Mouse (Mus musculus) heart, postnatal 0 days (tissue): ENCODE measurements around the gene Gm37419. TPM values are rescaled to one million over a fixed set of nuclear protein-coding genes. Genes with fewer than 3 reads are reported as not detected.

Experiments
- ATAC-seq: fragments of 200-750 bp; cut with Nextera tagmentation; 2 replicates; pipeline ENCODE4 v1.8.0; 2017; ENCODE audit warnings: low read depth, moderate number of reproducible peaks, moderate library complexity; ENCODE audit not compliant: insufficient read depth
- DNase-seq: peaks from one replicate; pipeline ENCODE4 v3.0.0-alpha.2; 2016; ENCODE audit warnings: low spot score
- H3K27ac ChIP-seq: fragments of 300-500 bp; sonication (generic); 2 replicates; pipeline ENCODE4 v1.5.1; 2014; ENCODE audit warnings: low read depth, mild to moderate bottlenecking
- H3K27me3 ChIP-seq: fragments of 300-500 bp; sonication (generic); 2 replicates; pipeline ENCODE4 v1.6.1; 2014; ENCODE audit warnings: low read length, mixed read lengths; ENCODE audit not compliant: control insufficient read depth, insufficient read depth
- H3K36me3 ChIP-seq: fragments of 300-500 bp; sonication (generic); replicated peaks from 2 replicates; pipeline ENCODE4 v1.6.1; 2014; ENCODE audit warnings: low read length, mixed read lengths; ENCODE audit not compliant: control insufficient read depth, insufficient read depth
- H3K4me1 ChIP-seq: fragments of 300-500 bp; sonication (generic); 2 replicates; pipeline ENCODE4 v1.6.1; 2014; ENCODE audit warnings: antibody characterized with exemption; ENCODE audit not compliant: control insufficient read depth, insufficient read depth
- H3K4me2 ChIP-seq: fragments of 300-500 bp; sonication (generic); 2 replicates; pipeline ENCODE4 v1.6.1; 2014; ENCODE audit warnings: low read depth, mild to moderate bottlenecking, low read length, moderate library complexity
- H3K4me3 ChIP-seq: fragments of 300-500 bp; sonication (generic); 2 replicates; pipeline ENCODE4 v1.5.1; 2014; ENCODE audit warnings: low read depth, low read length
- H3K9ac ChIP-seq: fragments of 300-500 bp; sonication (generic); replicated peaks from 2 replicates; pipeline ENCODE4 v1.6.1; 2014; ENCODE audit warnings: low read depth, low read length, mixed read lengths
- H3K9me3 ChIP-seq: fragments of 300-500 bp; sonication (generic); replicated peaks from 2 replicates; pipeline ENCODE4 v1.6.1; 2016; ENCODE audit warnings: low read length; ENCODE audit not compliant: control insufficient read depth
- CTCF ChIP-seq: IDR thresholded peaks from 2 replicates; pipeline ENCODE4 v1.5.1; 2016; ENCODE audit warnings: antibody characterized with exemption, control low read depth, low read depth
- EP300 ChIP-seq: IDR thresholded peaks from 2 replicates; pipeline ENCODE4 v1.6.1; 2016; ENCODE audit warnings: antibody characterized with exemption, low read depth
- WGBS: fragments of 180-500 bp; shearing (Covaris S2); extraction: QIAGEN DNeasy Blood & Tissue Kit; methylation state at CpG from one replicate; pipeline ENCODE4 v1.1.7; 2014; 5-methylcytosine and 5-hydroxymethylcytosine counted together
- polyA plus RNA-seq: library from polyadenylated mRNA; unstranded; fragments of >200 nt; fragmentation: Nextera tagmentation; extraction: Ambion mirVana; gene quantifications from 2 replicates; pipeline ENCODE4 v1.2.1, GENCODE M21; 2015
- total RNA-seq: library from RNA; depleted of rRNA; stranded (reverse); fragments of >200 nt; gene quantifications from 2 replicates; pipeline ENCODE4 v1.2.3, GENCODE M21; 2014; ENCODE audit warnings: low replicate concordance; rRNA removed

Gene Gm37419
- total RNA-seq (not detected in 2 replicates), polyA plus RNA-seq (not detected in 2 replicates)

DNA sequence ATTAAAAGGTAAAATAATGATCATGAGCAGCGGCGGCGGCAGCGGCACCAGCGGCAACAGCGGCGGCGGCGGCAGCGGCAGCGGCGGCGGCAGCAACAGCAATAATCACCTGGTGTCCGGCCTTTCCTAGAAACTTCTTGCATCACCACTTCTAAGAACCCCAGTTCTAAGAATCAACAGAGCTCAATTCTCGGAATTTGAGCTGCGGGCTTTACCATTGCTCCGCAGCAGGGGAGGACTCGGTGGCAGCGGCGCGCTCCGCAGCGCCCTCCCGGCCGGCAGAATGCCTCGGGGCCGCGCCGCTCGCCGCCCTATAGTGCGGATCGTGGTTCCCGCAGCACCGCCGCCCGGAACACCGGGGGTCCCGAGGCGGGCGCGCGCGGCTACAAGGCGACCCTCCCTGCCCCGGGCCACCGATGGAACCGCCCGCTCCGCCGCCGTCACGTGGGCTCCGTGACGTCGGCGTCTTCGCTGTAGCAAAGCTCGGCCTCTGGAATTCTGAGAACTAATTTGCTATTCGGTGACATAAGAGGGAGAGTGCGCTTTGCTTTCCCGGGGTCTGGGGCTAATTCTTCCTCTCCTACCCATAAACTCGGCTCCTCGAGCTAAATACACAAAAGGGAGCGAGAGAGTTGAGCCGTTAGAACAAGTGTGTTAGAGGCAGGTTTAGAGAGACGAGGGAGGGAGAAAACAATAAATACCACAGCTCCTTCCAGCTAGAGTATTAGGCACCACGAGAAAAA is at the start of gene Gm37419, which contains the start of gene Bcl6:
TSS of gene Gm37419 (plus strand) at position 17 of the 743 bp plus-strand sequence.
TSS of gene Bcl6 (minus strand) at position 387 of the 743 bp plus-strand sequence.
- WGBS, result under 1% methylated on average over 68 of the region's 68 CpGs
- Histone ChIP-seq H3K36me3 (no peaks in the 10 kb centered on the region), H3K27ac (peak within 1 kb of the TSS; percentile 100), H3K9me3 (no peaks in the 10 kb centered on the region), H3K27me3 (no peaks in the 10 kb centered on the region), H3K9ac (peak within 1 kb of the TSS; percentile 99), H3K4me2 (peak within 1 kb of the TSS; percentile 97), H3K4me1 (peaks cover 16% of the 10 kb centered on the region), H3K4me3 (peak within 1 kb of the TSS; percentile 76)
- TF ChIP-seq EP300, result peak; percentile 99
- TF ChIP-seq CTCF, result no peak
- DNase-seq, result peak; percentile 94
- ATAC-seq, result peak; percentile 73

DNA sequence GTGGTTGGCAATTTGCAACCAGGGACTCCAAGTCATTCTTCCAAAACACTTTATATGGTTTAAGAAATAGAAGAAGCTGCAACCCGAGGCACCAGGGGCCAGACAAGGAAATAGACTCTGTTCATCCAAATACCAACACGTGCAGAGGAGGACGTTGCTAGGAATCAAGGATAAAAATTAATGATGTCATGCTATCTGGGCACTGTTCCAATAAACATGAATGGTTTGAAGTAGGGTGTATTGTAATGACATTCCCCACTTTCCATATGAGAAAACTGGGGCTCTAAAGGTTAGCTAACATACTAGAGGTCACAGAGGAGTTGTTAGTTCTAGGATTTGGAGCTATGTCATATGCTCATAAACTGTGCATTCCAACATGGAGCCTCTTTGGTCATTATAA is 43.5 kb upstream of the Gm37419 start:
- Histone ChIP-seq H3K27me3 (no peaks in the 10 kb centered on the region), H3K4me3 (no peak overlapping the region), H3K4me1 (no peaks in the 10 kb centered on the region), H3K4me2 (no peak overlapping the region), H3K9ac (no peak overlapping the region), H3K9me3 (no peaks in the 10 kb centered on the region), H3K36me3 (no peaks in the 10 kb centered on the region), H3K27ac (no peak overlapping the region)
- DNase-seq, result no peak
- no peak for ATAC-seq
- TF ChIP-seq CTCF, result no peak
- no peak for TF ChIP-seq EP300
- WGBS, result 12% methylated on average over 3 of the region's 3 CpGs

DNA sequence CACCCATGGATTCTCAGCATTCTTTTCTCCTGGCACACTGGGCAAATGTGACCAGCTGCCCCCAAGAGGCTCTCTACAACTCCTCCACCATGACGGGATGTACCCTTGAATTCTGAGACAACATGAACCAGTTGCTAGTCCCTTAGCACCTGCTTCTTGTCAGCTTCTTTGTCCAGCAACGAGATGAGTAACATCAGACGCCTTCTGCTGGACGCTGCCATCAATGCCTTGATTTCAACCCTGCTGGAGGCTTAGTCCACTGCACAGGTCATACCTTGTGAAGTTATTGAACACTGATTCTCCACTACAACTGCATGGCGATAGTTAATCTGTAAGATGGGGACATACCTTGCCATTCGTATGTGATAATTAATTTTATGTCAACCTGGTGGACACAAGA is 40.6 kb upstream of the Gm37419 start:
- no peak overlapping the region for H3K4me2 ChIP-seq
- whole genome bisulfite sequencing, result 84% methylated on average over 6 of the region's 6 CpGs
- DNase-seq (no peak), ATAC-seq (no peak)
- no peaks in the 10 kb centered on the region for H3K36me3 ChIP-seq
- no peak overlapping the region for H3K9ac ChIP-seq
- H3K27ac ChIP-seq, result no peak overlapping the region
- TF ChIP-seq EP300, result no peak
- TF ChIP-seq CTCF, result no peak
- H3K27me3 ChIP-seq, result no peaks in the 10 kb centered on the region
- no peak overlapping the region for H3K4me3 ChIP-seq
- H3K4me1 ChIP-seq, result no peaks in the 10 kb centered on the region
- no peaks in the 10 kb centered on the region for H3K9me3 ChIP-seq

DNA sequence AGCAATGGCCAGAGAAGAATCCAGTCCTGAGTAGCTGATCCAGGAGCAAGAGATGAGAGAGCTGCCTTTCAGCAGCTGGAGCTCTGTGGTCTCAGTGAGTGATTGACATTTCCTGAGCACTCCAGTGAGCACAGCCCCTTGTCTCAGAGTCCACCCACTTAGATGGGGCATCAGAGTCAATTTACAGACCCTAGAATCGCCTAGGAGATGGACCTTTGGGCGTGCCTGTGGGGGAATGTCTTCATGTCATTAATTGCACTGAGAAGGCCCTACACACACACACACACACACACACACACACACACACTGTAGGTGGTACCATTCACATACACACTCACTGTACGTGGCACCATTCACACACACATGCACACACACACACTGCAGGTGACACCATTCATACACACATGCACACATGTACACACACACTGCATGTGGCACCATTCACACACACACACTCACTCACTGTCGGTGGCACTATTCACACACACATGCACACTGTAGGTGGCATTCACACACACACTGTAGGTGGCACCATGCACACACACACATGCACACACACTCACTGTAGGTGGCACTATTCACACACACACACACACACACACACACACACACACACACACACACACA is 36.1 kb upstream of the Gm37419 start:
- H3K4me3 ChIP-seq, result no peak overlapping the region
- H3K27ac ChIP-seq, result no peak overlapping the region
- H3K36me3 ChIP-seq, result no peaks in the 10 kb centered on the region
- TF ChIP-seq CTCF (no peak), EP300 (no peak)
- no peaks in the 10 kb centered on the region for H3K27me3 ChIP-seq
- H3K9ac ChIP-seq, result no peak overlapping the region
- ATAC-seq, result no peak; the same call in 1 of the 2 replicates
- H3K4me1 ChIP-seq, result no peaks in the 10 kb centered on the region
- H3K4me2 ChIP-seq, result no peak overlapping the region
- 71% methylated on average over 4 of the region's 4 CpGs for WGBS
- no peak for DNase-seq
- H3K9me3 ChIP-seq, result no peaks in the 10 kb centered on the region

DNA sequence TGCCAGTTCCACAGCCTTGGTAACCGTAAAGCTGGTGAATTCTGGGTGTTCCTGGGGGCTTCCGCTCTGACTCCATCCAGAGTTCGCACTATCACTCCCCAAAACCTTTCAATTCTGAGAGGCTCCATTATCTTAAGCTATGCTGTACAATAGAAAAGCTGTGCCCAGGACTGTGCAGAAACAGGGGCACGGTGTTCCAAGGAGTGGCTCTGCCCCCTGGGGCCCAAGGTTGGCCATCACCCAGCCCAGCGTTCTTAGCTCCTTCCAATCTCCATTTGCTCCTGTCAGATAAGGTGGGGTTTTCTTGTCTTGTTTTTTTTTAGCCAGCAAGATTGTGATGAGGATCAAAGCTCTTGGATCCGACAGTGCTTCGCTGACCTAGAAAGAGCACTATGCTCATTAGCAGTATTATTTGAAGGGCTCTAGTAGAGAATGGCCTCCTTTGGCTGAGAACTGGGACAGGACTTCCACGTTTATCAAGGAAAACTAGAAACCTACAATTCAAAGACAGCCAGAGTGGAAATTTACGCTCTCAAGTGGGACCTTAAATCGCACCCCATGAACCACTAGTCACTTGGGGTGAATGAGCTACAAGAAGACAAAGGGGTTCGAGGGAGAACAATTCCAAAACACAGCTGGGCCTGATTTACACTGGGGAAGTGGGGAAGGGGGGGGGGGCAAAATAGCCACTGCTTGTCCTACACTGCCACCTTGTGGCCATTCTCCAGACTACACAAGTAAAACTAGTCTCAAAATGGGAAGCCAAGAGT is 34.9 kb upstream of the Gm37419 start:
- no peaks in the 10 kb centered on the region for H3K36me3 ChIP-seq
- ATAC-seq, result no peak
- H3K4me2 ChIP-seq, result no peak overlapping the region
- H3K4me3 ChIP-seq, result no peak overlapping the region
- TF ChIP-seq EP300 (no peak), CTCF (peak; percentile 71)
- H3K9me3 ChIP-seq, result no peaks in the 10 kb centered on the region
- H3K27ac ChIP-seq, result no peak overlapping the region
- H3K4me1 ChIP-seq, result no peaks in the 10 kb centered on the region
- peak; percentile 46 for DNase-seq
- no peak overlapping the region for H3K9ac ChIP-seq
- 36% methylated on average over 11 of the region's 11 CpGs for WGBS
- H3K27me3 ChIP-seq, result no peaks in the 10 kb centered on the region
